Mouse (Mus musculus) heart, adult 2 months (tissue): ENCODE results near the gene Dennd4a. TPM values are rescaled to one million over a fixed set of nuclear protein-coding genes. Genes with fewer than 3 reads are reported as not detected.

Experiments
- DNase-seq, 2 experiments: peaks; one replicate each; pipeline ENCODE4 v3.0.0; 2021
- H3K27ac ChIP-seq: fragments of 200-600 bp; 2 replicates; pipeline ENCODE4 v1.8.1; 2022
- H3K27me3 ChIP-seq: fragments of 200-500 bp; 2 replicates; pipeline ENCODE4 v1.6.1; 2012; ENCODE audit warnings: mild to moderate bottlenecking, low read length, inconsistent platforms, mixed read lengths; ENCODE audit not compliant: control insufficient read depth, insufficient read depth
- H3K36me3 ChIP-seq: fragments of 200-500 bp; 2 replicates; pipeline ENCODE4 v1.6.1; 2012; ENCODE audit warnings: low read length, inconsistent platforms; ENCODE audit not compliant: control insufficient read depth, insufficient read depth
- H3K4me1 ChIP-seq: fragments of 200-500 bp; 2 replicates; pipeline ENCODE4 v1.6.1; 2011; ENCODE audit warnings: low read length; ENCODE audit not compliant: control insufficient read depth, insufficient read depth
- H3K4me3 ChIP-seq: fragments of 200-600 bp; 2 replicates; pipeline ENCODE4 v1.8.1; 2022
- H3K79me2 ChIP-seq: fragments of 200-500 bp; replicated peaks from 2 replicates; pipeline ENCODE4 v1.6.1; 2012; ENCODE audit warnings: mild to moderate bottlenecking, inconsistent platforms, low read length, moderate library complexity, mixed read lengths; ENCODE audit not compliant: control insufficient read depth, insufficient read depth
- H3K9ac ChIP-seq: fragments of 200-500 bp; 2 replicates; pipeline ENCODE4 v1.6.1; 2012; ENCODE audit warnings: low read depth, mild to moderate bottlenecking, control low read depth, inconsistent platforms, low read length, mixed read lengths
- CTCF ChIP-seq: fragments of 200-600 bp; IDR thresholded peaks from 2 replicates; pipeline ENCODE4 v1.8.1; 2022; ENCODE audit warnings: antibody characterized with exemption, mild to moderate bottlenecking, moderate library complexity
- EP300 ChIP-seq: fragments of 200-500 bp; IDR thresholded peaks from 2 replicates; pipeline ENCODE4 v1.6.1; 2011; ENCODE audit warnings: low read depth, low read length, control low read depth; ENCODE audit not compliant: insufficient read depth
- POLR2A ChIP-seq: fragments of 200-500 bp; IDR thresholded peaks from 2 replicates; pipeline ENCODE4 v1.6.1; 2011; ENCODE audit warnings: mild to moderate bottlenecking, low read depth, low read length, control low read depth; ENCODE audit not compliant: insufficient read depth
- WGBS: fragments of 180-500 bp; shearing (Covaris S2); methylation state at CpG from one replicate; pipeline ENCODE4 v1.1.7; 2018; 5-methylcytosine and 5-hydroxymethylcytosine counted together
- intact Hi-C: fragments of 180-260 bp; cut with DNase I; formaldehyde crosslinking; loops from one replicate; pipeline ENCODE4 v1.15.1; 2025
- polyA plus RNA-seq: library from polyadenylated mRNA; depleted of rRNA; stranded (reverse); fragments of >200 nt; gene quantifications from 2 replicates; pipeline ENCODE4 v1.2.3, GENCODE M21; 2012
- total RNA-seq, 2 experiments: library from RNA; stranded (reverse); gene quantifications; 2 replicates each; pipeline ENCODE4 v1.2.3; 2021

Dennd4a gene
- total and polyA plus RNA-seq, 3 experiments = 4.5 to 10.2 (median 6.8) TPM

DNA sequence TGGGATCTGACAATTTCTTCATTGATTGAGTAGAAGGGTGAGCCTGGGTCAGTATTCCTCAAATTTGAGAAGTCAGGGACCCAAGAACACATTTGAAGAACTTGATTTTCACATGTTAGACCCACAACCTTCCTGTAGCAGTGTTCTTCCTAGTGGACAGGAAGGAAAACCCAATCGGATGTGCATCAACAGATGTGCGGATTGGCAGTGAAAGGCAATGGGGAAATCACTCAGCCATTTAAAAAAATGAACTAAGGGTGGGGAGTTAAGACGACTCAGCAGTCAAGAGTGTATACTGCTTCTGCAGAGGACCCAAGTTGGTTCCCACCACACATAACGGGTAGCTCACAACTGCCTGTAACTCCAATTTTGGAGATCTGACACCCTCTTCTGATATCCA, 35.6 kb upstream of the Dennd4a start:
- TF ChIP-seq CTCF (no peak), POLR2A (no peak), EP300 (no peak)
- Histone ChIP-seq H3K4me3 (no peak overlapping the region), H3K79me2 (no peaks in the 10 kb centered on the region), H3K27ac (peak overlapping the region; percentile 43; the same call in 1 of the 2 replicates), H3K27me3 (no peaks in the 10 kb centered on the region), H3K4me1 (peaks cover 4% of the 10 kb centered on the region), H3K36me3 (no peaks in the 10 kb centered on the region), H3K9ac (no peak overlapping the region)
- intact Hi-C loops = loop anchor here (5.0 kb wide), 1 partner anchor 182 kb away; no protein-coding TSS in a partner anchor
- WGBS = 44% methylated on average over 4 of the region's 4 CpGs
- DNase-seq = no peak

DNA sequence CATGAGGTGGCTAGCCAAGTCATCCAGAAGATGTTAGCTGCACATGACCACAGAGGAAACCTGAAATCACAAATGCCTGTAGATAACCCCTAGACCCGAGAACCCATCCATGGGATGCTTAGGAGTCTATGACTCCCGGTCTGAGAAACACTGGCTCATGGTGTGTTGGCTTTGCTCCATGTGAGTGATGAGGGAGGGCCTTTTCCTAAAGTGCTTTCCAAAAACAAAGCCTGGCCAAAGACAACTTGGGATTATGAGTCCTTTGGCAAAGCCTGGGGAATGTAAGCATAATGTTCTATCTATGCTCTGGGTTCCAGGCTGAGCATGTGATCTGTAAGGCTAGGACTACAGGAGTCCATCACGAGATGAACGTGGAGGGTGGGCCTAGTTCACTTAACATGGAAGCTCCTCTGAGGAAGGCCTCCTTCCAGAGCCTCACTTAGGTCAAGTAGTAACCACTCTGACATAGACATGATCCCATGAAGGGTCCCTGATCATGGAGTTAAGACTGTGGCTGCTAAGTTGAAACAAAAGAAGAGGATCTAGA, 33.6 kb upstream of the Dennd4a start:
- H3K9ac ChIP-seq = no peak overlapping the region
- H3K27me3 ChIP-seq = no peaks in the 10 kb centered on the region
- no peaks in the 10 kb centered on the region for H3K79me2 ChIP-seq
- intact Hi-C loops = loop anchor here (5.0 kb wide), 1 partner anchor 180 kb away; no protein-coding TSS in a partner anchor
- 62% methylated on average over 4 of the region's 4 CpGs for WGBS
- H3K4me1 ChIP-seq = peaks cover 4% of the 10 kb centered on the region
- DNase-seq = peak in 1 of 2 experiments; percentile 27
- H3K36me3 ChIP-seq = no peaks in the 10 kb centered on the region
- TF ChIP-seq EP300 = no peak
- TF ChIP-seq POLR2A = no peak
- no peak for TF ChIP-seq CTCF
- H3K4me3 ChIP-seq = no peak overlapping the region
- H3K27ac ChIP-seq = no peak overlapping the region

DNA sequence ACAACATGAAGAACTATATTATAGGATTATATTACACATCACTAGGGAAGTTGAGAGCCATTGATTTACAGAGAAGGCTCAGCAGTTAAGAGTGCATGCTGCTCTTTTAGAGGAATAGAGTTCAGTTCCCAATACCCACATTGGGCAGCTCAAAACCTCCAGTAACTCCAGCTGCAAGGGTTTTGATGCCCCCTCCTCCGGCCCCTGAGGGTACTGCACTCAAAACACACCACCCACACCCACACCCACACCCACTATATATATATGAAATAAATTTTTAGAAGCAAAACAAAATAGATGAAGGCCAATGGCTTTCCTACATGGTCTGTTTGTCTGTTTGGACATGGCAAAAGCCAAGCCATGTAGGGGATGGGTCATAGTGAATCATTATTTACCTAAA, 33.0 kb upstream of the Dennd4a start:
- Histone ChIP-seq H3K4me3 (no peak overlapping the region), H3K27me3 (no peaks in the 10 kb centered on the region), H3K4me1 (peaks cover 4% of the 10 kb centered on the region), H3K36me3 (no peaks in the 10 kb centered on the region), H3K27ac (no peak overlapping the region), H3K79me2 (no peaks in the 10 kb centered on the region), H3K9ac (no peak overlapping the region)
- WGBS = 71% methylated on average over 1 of the region's 1 CpGs
- no peak for DNase-seq
- intact Hi-C loops = loop anchor here (2.0 to 5.0 kb wide), 2 partner anchors 85 to 179 kb away; no protein-coding TSS in a partner anchor
- TF ChIP-seq EP300 (no peak), POLR2A (no peak), CTCF (no peak)

- Histone ChIP-seq H3K4me3 (no peak overlapping the region), H3K36me3 (no peaks in the 10 kb centered on the region), H3K4me1 (peaks cover 4% of the 10 kb centered on the region), H3K79me2 (no peaks in the 10 kb centered on the region), H3K9ac (no peak overlapping the region), H3K27ac (no peak overlapping the region), H3K27me3 (no peaks in the 10 kb centered on the region)
- no peak for DNase-seq
- intact Hi-C loops = loop anchor here (1.0 to 5.0 kb wide), 4 partner anchors 83 to 178 kb away; no protein-coding TSS in a partner anchor
- 33% methylated on average over 7 of the region's 7 CpGs for WGBS
- peak; percentile 86 for TF ChIP-seq CTCF
- TF ChIP-seq EP300 = no peak
These were observed 31.5 kb upstream of the Dennd4a start for GRCm38 (mm10) chr9:64779628-64780027.

- Histone ChIP-seq H3K36me3 (no peaks in the 10 kb centered on the region), H3K4me3 (no peak overlapping the region), H3K9ac (no peak overlapping the region), H3K79me2 (no peaks in the 10 kb centered on the region), H3K27me3 (no peaks in the 10 kb centered on the region), H3K27ac (no peak overlapping the region), H3K4me1 (no peaks in the 10 kb centered on the region)
- 79% methylated on average over 7 of the region's 7 CpGs for WGBS
- TF ChIP-seq POLR2A (no peak), EP300 (no peak), CTCF (no peak)
- DNase-seq = no peak
- intact Hi-C loops = no loop called here
These were observed 27.6 kb upstream of the Dennd4a start for GRCm38 (mm10) chr9:64783511-64783910.

DNA sequence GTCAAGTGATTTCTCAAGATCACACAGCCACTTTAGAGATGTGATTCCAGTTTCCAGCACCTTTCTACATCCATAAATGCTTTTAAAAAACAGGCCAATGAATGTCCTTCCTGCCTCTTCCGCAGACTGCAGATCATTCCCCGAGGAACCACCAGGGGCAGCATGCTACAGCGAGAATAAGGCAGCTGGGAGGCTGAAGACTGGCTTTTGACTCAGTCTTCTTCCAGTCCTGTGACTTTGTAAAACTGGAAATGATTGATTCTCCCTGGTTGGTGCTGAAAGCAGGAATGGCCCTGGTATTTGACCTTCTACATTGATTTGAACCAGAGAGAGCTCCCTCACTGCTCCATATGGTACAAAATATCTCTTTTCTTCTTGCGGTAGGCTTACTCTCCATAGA, 26.3 kb upstream of the Dennd4a start:
- DNase-seq = peak; percentile 75 to 82

More for the DNA sequence above, 26.3 kb upstream of the Dennd4a start:
- WGBS = 35% methylated on average over 4 of the region's 4 CpGs
- H3K27me3 ChIP-seq = no peaks in the 10 kb centered on the region
- H3K79me2 ChIP-seq = no peaks in the 10 kb centered on the region
- no peaks in the 10 kb centered on the region for H3K4me1 ChIP-seq
- TF ChIP-seq POLR2A (no peak), EP300 (0 out of 2 replicates have a peak, but pooled peaks have one; percentile 39), CTCF (peak; percentile 92)
- H3K27ac ChIP-seq = no peak overlapping the region
- H3K4me3 ChIP-seq = no peak overlapping the region
- no peak overlapping the region for H3K9ac ChIP-seq
- intact Hi-C loops = loop anchor here (1.0 kb wide), 1 partner anchor 118 kb away; no protein-coding TSS in a partner anchor
- no peaks in the 10 kb centered on the region for H3K36me3 ChIP-seq
